Mouse (Mus musculus) cerebellum, postnatal 14 days (tissue): ENCODE data around the gene Gm20831.
"Not testable (repeated sequence)": the region's sequence is repeated elsewhere in the genome, so short reads cannot be mapped to it uniquely, and the experiment has no call there.

Experiments
- DNase-seq, 2 experiments: peaks; one replicate each; pipeline ENCODE4 v3.0.0; 2021; ENCODE audit warnings: mixed read lengths in 2 of 2

The Gm20831 gene

GRCm38 (mm10) chrY:17874441-17874840 lies at the start of gene Gm20831, which contains the start of gene Gm20772:
Gm20831 (plus strand) TSS chrY:17874741.
Gm20772 (plus strand) TSS chrY:17874741.
- not testable (repeated sequence) for DNase-seq

GRCm38 (mm10) chrY:17846166-17846565 lies 28.4 kb upstream of the Gm20831 start, which contains the start of gene Gm21904:
Gm21904 (minus strand) TSS chrY:17846266.
- not testable (repeated sequence) for DNase-seq

- DNase-seq: not testable (repeated sequence)
Measured at GRCm38 (mm10) chrY:17937230-17937629, 62.7 kb downstream of the Gm20831 start, which contains the start of gene Srsy. Srsy (minus strand) TSS chrY:17937330.
